Mouse (Mus musculus) gastrocnemius, adult 8-10 months (tissue): ENCODE measurements around the gene Rhoc. TPM values are rescaled to one million over a fixed set of nuclear protein-coding genes. Genes with fewer than 3 reads are reported as not detected.
A peak's percentile ranks its signal among the peaks of the same experiment; 100 is the strongest.
"Not testable (repeated sequence)": the region's sequence is repeated elsewhere in the genome, so short reads cannot be mapped to it uniquely, and the experiment has no call there.

Source experiments
- DNase-seq, 2 experiments: peaks; one replicate each; pipeline ENCODE4 v3.0.0; 2022; ENCODE audit warnings: low spot score in 2 of 2
- total RNA-seq, 4 experiments: library from RNA; stranded (reverse); gene quantifications; 2 replicates each; pipeline ENCODE4 v1.2.4; 2022

Rhoc gene
- 10 to 100 TPM; 30.2 to 33.5 (median 32.0) TPM for total RNA-seq

DNA sequence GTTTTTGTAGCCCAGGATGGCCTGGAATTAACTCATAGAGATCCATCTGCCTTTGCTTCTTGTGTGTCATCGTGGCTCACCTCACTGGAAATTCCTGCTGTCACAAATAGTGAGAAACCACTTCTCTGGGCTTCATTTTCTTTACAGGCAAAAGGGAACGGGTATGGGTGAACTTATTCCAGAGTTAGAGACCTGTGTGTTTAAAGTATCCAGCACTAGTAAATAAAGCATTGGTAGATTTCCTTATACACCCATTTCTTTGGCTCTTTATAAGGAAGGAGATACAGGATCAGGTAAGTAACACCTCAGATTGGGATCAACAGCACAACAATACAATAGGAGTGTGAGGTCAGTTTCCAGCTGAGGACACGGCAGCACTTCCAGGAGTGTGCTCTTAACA, at the start of gene Rhoc:
TSS of gene Rhoc (plus strand) at position 301 of the 400 bp plus-strand sequence.
- DNase-seq, result no peak

DNA sequence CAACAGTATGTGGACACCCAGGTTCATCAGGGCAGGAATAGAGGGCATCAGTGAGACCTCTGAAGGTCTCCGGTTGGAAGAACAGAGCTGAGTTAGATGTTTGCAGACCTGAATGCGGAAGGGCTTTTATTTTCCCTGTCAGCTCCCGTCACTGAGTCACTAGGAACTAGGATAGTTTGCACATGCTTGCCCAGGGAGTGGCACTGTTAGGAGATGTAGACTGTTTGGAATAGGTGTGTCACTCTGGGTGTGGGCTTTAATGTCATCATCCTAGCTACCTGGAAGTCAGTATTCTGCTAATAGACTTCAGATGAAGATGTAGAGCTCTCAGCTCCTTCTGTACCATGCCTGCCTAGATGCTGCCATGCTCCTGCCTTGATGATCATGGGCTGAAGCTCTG, 46.2 kb upstream of the Rhoc start:
- DNase-seq, result no peak

DNA sequence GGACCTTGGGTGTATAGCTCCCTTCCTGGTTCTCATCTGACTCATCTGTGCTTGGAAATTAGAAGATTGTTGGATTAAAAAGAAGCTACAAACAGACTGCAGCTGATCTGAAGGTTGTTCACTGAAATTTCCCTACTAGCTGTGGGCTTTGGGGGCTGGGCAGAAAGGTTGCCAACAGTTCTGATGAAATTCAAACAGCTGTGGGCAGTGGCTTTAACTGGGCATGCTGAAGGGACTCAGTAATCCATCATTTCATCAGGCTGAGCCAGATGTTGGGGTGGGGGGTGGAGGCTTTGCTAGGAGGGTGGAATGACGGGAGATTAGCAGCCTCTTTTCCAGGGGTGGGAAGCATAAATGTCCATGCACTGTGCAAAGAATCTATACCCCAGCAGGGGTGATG, 45.0 kb upstream of the Rhoc start:
- DNase-seq, result no peak

DNA sequence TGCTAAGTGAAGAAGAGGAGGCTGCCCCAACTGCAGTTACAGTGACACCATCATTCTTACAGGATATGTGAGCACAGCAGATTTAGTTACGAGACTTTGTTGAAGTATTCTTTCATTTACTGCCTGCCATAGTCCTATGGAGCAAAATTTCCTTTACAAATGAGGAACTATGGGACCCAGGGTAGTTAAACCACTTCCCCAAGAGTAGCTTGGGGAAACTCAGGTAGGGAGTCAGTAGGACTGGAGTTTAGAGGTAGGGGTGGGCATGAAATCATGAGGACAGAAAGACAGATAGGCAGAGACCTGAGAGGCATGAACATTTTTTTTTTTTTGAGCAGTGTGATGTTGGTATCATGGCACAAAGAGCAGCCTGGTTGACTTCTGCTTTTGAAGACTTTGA, 44.3 kb upstream of the Rhoc start:
- no peak for DNase-seq

DNA sequence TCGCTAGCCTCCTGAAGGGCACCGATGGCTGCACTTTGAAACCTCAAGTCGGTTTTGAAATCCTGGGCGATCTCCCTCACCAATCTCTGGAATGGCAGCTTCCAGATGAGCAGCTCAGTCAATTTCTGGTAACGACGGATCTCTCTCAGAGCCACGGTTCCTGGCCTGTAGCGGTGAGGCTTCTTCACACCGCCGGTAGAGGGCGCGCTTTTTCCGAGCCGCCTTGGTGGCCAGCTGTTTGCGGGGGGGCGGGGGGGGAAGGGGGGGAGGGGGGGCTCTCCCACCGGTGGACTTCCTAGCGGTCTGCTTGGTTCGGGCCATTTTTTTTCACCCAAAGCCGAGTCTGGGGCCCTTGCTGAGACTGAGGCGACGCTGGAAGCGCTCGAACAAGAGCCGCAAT, 35.3 kb upstream of the Rhoc start:
- not testable (repeated sequence) for DNase-seq

DNA sequence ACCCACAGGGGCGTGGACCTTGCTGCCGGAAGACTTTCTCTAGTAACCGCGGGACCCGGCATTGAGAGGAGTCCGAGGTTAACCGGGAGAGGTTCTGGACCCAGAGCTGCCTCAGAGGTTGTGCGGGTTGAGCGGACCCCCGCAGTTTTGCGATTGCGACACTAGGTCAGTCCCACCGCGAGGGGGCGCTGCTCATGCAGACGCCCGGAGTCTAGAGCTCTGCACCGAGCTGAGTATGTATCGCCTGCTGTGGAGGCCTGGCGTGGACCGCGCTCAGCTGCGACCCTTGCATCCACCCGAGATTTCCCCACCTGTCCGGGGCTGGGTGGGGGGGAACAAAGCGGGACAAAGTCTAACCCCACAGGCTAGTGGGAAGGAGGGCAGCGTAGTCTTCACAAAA, 29.8 kb upstream of the Rhoc start:
- DNase-seq, result peak; percentile 25 to 46

DNA sequence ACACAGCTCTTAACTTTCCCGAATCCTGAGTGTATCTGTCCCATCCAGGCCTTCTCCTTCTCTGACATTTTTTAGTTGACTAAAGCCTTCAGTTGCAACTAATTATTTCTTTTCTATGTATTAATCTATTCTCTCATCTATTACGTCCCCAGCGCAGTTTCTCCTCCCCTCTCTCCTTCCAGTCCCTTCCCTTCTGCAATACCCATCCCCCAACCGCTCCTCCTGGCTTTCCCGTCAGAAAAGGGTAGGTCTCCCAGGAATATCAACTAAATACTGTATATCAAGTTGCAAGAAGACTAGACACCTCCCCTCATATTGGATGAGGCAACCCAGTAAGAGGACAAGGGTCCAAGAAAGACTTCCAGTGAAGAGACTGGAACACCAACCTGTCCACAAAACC, 29.3 kb upstream of the Rhoc start:
- DNase-seq, result no peak

DNA sequence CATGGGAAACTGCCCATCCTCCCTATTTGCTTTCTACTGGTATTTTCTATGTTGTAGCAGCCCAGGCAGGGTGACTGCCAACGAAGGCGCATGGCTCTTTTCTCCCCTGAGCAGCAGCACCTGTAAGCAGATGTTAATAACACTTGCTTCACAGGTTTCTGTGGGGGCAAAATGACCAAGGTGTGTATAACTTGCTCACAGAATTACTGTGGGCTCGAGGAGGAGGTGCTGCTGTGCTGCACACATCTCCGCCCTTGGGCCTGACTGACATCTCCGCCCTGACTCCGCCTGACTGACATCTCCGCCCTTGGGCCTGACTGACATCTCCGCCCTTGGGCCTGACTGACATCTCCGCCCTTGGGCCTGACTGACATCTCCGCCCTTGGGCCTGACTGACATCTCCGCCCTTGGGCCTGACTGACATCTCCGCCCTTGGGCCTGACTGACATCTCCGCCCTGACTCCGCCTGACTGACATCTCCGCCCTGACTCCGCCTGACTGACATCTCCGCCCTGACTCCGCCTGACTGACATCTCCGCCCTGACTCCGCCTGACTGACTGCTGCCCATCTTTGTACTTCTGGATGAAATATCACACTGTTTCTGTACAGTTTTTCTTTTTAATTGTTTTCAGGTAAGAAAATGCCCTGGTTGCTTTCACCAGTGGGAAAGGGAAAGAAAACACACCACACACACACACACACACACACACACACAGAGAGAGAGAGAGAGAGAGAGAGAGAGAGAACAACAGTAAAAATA, 25.9 kb upstream of the Rhoc start:
- DNase-seq, result not testable (repeated sequence)

DNA sequence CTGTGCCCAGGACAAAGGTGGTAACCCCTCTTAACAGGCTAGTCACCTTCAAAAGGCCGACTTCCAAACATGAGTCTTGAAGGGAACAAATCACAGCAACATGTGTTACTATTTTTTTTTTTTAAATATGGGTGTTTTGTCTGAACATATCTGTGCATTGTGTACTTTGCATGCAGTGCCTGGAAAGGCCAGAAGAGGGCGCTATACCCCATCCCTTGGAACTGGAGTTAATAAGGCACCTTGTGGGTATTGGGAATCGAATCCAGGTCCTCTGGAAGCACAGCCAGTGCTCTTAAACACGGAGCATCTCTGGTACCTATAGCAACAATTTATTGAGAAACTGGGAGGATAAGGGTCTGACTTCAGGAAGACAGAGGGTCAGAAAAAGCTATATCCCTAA, 23.2 kb upstream of the Rhoc start:
- no peak for DNase-seq

DNA sequence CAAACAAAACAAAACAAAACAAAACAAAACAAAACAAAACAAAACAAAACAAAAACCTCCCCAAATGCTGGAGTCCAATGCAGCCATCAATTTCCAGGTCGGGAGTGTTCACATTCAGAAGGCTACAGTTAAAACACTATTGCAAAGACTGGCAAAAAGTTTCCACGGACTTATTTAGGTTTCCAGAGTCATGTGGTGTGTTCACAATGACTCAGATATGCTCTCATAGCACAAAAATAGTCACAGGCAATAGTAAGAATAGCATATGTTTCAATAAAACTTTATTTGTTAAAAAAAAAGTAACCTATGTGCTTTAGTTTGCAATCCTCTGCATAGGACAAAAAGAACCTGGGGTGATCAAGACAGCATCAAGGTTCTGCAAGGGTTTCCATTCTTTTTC, 21.0 kb upstream of the Rhoc start:
- no peak for DNase-seq

DNA sequence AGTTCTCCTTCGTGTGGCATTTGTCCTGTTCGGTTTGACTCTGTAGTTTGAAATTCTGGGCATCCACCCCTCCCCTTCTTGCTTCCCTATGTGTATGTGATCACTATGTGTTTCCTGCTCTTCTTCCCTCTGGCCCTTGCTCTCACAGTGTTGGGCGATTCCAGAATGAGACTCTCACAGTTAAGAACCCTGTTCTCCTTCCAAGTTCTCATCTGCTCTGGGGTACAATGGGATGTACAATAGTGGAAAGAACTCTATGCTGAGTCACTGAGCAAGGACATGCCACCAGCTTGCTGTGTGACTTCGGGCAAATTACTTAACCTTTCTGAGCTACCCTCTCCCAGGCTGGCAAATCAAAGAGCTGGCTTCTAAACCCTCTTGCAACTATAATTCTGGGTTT, 20.5 kb upstream of the Rhoc start:
- no peak for DNase-seq

DNA sequence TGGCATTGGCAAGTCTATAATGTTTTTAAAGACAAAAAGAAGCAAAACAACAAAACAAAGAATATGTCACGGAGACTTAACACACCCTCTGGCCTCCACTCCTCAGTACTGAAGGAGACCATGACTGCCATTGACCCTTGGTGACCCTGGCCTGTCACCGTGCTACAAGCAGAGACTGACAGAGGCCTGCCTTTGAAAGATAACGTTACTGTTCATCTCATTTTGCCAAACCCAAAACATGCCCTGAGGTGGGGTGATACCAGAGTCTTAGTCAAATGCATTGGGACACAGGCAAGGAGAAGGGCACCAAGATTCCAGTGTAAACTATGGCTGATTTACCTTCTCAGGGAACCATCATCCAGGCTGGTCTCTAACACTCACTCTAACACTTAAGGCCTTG, 19.0 kb upstream of the Rhoc start:
- DNase-seq, result no peak

DNA sequence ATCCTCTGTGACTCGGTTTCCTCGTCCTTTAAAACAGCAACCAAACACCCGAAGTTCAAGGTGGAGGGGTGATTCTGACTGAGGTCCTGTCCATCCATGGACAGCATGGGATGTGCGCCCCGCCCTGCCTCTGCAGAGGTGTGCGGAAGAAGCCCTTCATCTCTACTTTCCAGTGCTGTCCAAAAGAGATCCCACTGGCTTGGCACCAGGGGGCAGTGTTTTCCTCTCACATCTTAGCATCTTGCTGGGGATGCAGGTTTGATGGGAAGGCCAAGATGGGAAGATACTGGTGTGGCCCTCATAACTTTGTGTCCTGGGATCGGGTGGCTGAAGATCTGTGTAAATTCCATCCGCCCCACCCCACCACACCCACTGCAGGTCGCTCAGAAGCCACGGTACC, 18.1 kb upstream of the Rhoc start:
- no peak for DNase-seq

DNA sequence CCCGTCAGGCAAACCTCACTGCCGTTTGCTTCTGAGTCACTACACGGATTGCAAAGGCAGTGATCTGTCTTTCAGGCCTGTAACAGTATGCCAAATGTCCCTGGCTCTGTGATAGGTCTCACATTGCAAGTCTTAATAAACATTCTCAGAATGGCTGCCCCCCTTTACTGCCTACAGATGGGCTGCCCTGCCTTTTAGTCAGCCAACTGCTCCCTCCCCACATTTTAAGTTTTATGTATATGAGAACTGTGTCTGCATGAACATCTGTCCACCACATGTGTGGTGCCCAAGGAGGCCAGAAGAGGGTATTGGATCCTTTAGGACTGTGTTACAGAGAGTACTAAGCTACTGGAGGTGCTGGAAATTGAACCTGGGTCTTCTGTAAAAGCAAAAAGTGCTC, 17.3 kb upstream of the Rhoc start:
- DNase-seq, result no peak

DNA sequence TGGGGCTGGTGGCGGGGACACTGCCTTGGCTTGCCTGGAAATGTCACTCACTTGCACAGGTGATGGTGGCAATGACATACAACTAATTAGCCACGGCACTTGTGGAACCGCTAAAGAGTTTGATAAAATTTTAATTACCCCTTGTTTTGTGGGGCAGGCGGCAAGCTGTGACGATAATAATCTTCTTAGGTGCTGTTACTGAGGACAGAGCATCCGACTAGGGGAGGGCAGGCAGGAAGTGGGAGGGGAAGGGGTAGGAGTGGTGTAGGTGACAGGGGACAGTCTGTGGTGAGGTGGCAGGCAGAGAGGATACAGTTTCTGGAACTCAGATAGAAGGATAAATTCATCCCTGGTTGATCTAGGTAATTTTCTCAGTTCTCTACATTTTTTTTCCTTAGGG, 16.7 kb upstream of the Rhoc start:
- DNase-seq, result no peak

DNA sequence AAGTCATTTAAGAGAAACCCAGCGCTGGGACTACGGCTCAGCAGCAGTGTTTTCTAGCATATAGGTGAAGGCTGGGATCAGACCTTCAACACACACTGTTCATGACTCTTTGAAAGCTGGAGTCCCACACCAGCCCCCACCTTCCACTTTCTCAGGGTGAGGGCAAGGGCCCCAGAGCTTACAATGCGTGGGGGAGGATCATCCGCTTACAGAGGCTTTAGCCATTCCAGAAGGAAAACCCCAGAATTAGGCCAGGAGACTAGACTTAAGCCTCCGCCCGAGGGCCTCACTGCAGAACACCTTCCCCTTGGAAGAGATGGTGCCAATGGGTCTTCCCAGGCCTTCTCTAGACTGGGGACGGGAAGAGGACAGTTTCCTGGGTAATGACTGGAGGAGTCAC, 14.9 kb upstream of the Rhoc start:
- no peak for DNase-seq

DNA sequence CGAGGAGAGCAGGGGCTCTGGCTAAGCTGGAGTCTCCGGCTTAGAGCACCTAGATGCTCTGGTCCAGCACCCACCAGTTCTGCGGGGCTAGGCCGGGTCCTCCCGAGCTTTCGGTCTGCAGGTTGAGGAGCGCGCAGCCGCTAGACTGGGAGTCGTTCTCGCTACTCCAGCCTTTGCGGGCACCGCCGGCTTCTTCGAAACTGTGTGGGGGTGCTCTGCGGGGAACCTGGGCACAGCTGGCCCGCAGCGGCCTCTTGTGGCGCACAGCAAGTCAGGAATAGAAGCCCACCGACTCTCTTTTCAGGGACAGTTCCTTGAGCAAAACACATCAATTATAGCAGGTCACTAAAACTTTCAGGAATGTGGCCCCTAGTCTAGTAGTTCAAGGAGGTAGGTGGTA, 10.8 kb upstream of the Rhoc start:
- no peak for DNase-seq

DNA sequence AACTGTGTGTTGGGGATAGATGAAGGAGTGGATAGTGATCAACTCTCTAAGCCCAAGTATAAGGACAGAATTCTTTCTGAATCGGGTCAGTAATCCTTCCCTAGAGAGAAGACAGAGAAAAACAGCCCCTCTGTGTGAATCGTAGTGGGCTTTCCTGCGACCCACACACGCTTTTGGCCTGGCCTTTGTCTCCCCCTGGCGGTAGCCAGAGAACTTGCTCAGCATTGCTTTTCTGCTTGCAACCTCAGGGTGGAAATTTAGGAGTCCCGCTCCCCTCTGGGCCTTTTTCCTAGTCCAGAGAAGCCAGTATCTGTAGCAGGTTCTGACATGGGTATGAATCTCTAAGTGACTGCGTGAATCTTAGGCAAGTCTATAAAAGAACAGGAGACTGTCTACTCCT, 8.2 kb upstream of the Rhoc start:
- no peak for DNase-seq

DNA sequence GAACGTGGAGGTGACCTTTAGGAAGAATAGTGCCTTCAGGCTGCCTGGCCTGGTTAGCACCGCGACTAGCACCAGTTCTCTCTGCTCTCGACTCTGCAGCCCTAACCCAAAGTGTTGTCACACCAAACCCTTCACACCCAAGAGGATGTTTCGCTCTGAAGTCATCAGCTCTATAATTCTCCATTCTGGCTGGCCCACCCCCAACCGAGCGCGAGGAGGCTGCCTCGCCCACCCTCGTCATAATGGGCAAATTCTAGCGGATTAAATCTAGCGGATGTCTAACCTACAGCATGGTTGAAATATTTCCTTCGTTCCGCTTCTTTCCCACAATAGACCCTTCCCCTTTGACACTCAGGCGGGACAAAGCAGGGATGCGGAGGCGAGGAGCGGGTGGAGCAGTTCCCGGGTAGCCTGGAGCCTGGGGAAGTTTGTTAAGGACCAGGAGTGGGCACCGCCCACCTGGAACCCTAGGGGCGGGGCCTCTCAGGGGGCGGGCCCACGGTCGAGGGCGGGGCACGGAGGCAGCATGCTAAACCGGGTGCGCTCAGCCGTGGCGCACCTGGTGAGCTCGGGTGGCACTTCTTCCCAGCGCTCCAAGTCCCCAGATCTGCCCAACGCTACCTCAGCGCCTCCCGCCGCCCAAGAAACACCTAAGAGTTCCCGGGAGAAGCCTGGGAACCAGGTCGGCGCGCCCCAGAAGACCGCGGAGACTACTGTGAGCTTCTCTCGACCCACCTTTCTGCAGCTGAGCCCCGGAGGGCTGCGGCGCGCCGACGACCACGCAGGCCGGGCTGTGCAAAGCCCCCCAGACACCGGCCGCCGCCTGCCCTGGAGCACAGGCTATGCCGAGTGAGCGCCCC, 7.4 kb upstream of the Rhoc start, which contains the start of gene Ppm1j:
TSS of gene Ppm1j (plus strand) at position 496 of the 860 bp plus-strand sequence.
- peak; percentile 81 to 85 for DNase-seq

DNA sequence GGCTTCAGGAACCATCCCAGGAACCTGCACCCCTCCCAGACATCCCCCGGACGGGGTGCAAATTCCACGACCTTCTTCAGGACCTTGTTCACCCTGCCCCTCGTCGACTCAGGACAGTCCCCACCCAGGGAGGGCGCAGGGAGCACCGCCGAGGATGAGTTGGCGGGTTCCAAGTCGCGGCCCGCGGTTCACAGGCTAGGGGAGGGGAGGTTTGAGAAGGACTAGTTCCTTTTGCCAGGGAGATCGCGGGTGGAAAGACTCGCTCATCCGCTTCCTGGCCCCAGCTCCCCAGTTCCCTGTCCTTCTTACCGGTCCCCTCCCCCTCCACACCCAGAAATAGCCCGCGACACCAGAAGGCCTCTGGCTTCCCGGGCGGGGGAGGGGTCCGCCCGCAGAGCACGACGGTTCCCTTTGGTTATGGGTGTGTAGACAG, 6.7 kb upstream of the Rhoc start, which contains the start of gene Fam19a3:
TSS of gene Fam19a3 (minus strand) at position 370 of the 433 bp plus-strand sequence.
- DNase-seq, result peak; percentile 77 to 79

DNA sequence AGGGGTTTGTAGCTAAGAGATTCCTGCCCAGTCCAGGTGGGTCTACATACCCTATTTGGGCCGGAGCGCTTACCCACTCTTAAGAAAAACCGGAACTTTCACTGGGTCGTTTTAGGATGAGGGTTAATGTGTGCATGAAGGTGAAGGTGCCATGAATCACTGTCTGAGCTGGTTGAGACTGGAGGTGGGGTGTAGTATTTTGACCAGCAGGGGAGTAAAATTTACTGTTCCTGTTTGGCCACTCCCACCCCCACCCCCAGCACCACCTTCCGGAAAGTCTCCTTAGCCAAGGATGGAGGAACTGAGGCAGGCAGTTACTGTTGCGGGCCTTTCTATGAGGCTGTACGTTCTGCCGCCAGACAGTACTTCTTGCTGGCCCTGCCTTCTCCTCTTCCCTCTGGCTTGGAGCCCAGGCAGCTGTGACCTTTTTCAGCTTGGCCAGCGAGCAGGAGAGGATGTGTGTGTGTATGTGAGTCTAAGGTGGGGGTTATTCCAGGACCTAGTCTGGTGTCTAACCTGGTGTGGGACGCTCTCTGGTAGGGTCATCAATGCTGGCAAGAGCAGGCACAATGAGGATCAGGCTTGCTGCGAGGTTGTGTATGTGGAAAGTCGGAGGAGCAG, 6.0 kb upstream of the Rhoc start:
- peak; percentile 75 to 83 for DNase-seq

DNA sequence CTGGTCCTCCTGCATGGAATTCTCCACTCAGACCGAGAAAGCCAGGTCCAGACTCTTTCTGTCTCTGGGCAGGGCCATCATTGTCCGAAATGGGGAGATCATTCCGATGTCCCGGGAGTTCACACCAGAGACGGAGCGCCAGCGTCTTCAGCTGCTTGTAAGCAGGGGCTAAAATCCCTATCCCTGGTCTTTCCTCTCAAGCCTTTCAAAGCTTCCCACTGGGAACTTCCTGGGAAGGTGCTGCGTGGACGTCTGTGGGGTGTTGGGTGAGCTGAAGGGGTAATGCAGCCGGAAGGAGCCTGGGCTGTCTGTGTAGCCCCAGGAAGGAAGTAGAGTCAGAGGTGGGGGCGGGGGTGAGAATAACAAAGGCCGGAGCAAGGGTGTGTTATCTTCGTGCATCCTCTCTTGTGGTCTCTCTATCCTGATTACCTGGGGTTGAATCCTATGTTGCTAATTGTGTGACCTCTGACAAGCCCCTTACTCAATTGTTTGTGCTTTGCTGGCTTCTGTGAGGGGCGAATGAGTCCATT, 4.1 kb upstream of the Rhoc start:
- no peak for DNase-seq
